Mouse (Mus musculus) heart, postnatal 0 days (tissue): Measurements from ENCODE around the gene Atp6v1g3.

Source experiments
- CTCF ChIP-seq: IDR thresholded peaks from 2 replicates; pipeline ENCODE4 v1.5.1; 2016; ENCODE audit warnings: antibody characterized with exemption, control low read depth, low read depth
- EP300 ChIP-seq: IDR thresholded peaks from 2 replicates; pipeline ENCODE4 v1.6.1; 2016; ENCODE audit warnings: antibody characterized with exemption, low read depth

GRCm38 (mm10) chr1:138274930-138275329 lies 1.4 kb downstream of the Atp6v1g3 start:
- TF ChIP-seq CTCF: no peak
- TF ChIP-seq EP300: no peak
